22 mouse cellular contexts compared by ENCODE assay signal in the genomic region with DNA sequence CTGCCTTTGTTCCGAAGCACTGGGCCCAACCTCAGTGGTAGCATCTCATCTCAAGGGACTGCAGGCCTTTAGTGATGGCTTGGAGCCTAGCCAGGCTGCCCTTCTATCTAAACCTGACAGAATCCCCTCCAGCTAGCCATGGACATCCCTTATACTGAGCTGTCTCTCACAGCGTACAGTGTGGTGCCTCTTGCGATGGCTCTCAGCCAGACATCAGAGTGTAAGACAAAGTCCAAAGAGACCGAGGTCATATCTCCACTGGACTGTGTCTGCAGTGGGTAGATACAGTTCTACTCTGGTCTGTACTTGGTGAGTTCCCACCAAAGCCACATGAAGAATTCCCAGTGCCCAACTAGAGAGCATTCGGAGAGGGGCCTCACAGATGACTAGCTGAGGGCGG.
"Had no signal": no experiment of that assay in that cellular context is flagged by ENCODE, and none has a peak within 500 bp of the region (broad histone marks: within the 10 kb centered on the region; RNA-seq: fewer than 3 reads in every experiment).

No protein-coding gene starts in this region.

- ATAC-seq: intestine, postnatal 0 days; liver, embryonic 12.5 days; midbrain, embryonic 13.5 days; midbrain, embryonic 16.5 days had no signal

- H3K36me3 ChIP-seq: liver, embryonic 12.5 days; liver, embryonic 15.5 days; lung, embryonic 15.5 days; midbrain, embryonic 10.5 days; midbrain, embryonic 13.5 days had no signal

- H3K27me3 ChIP-seq: liver, embryonic 12.5 days; liver, embryonic 15.5 days; lung, embryonic 15.5 days; midbrain, embryonic 13.5 days had no signal

- H3K27ac ChIP-seq: layer of hippocampus, adult 2 months; left cerebral cortex, adult 2 months; liver, embryonic 12.5 days; liver, embryonic 15.5 days; lung, embryonic 15.5 days; midbrain, embryonic 10.5 days; midbrain, embryonic 13.5 days; stomach, postnatal 0 days had no signal

- H3K4me1 ChIP-seq: liver, embryonic 12.5 days; liver, embryonic 15.5 days; lung, embryonic 15.5 days; megakaryocyte, embryonic 14.5 days had no signal

- DNase-seq: layer of hippocampus, adult 9-11 months; lung, adult 18-20 months; lung, postnatal 10 days; lung, postnatal 36 days; right cerebral cortex, adult 18-20 months; right cerebral cortex, postnatal 14 days; right cerebral cortex, postnatal 4 days; thymus, adult 2 months; thymus, postnatal 14 days; thymus, postnatal 4 days had no signal

- H3K4me3 ChIP-seq: layer of hippocampus, adult 2 months; left cerebral cortex, adult 2 months; liver, embryonic 12.5 days; liver, embryonic 15.5 days; lung, embryonic 15.5 days; megakaryocyte, embryonic 14.5 days; midbrain, embryonic 10.5 days; midbrain, embryonic 13.5 days; myocyte had no signal

- H3K9ac ChIP-seq: liver, embryonic 12.5 days; liver, embryonic 15.5 days; lung, embryonic 15.5 days; midbrain, embryonic 13.5 days had no signal

- H3K4me2 ChIP-seq: liver, embryonic 12.5 days; liver, embryonic 15.5 days; lung, embryonic 15.5 days; midbrain, embryonic 13.5 days had no signal

- H3K9me3 ChIP-seq: liver, embryonic 12.5 days; liver, embryonic 15.5 days; lung, embryonic 15.5 days; megakaryocyte, embryonic 14.5 days; midbrain, embryonic 10.5 days; midbrain, embryonic 13.5 days had no signal
